ENCODE assay signal across 15 mouse cellular contexts in the genomic region with DNA sequence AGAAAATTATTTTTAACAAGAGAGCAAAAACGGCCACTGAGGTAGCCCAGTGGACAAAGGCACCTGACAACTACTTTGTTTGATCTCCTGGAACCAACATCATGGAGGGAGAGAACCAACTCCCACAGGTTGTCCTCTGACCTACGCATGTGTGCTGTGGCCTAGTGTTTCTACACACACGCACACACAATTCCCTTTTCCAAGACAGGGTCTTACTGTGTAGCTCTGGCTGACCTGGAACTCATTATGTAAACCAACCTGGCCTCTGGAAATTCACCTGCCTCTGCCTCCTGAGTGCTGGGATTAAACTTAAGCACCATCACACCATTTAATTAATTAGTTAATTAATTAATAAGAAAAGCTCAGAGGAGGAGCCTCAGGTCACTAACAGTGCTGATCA. TPM values are rescaled to one million over a fixed set of nuclear protein-coding genes. Genes with fewer than 3 reads are reported as not detected.
DNase-seq lines count a peak whose midpoint lies in the region; ATAC-seq and TF ChIP-seq lines count a peak whose summit lies in the region.
"Had no signal": no experiment of that assay in that cellular context is flagged by ENCODE, and none has a peak within 500 bp of the region (broad histone marks: within the 10 kb centered on the region; RNA-seq: fewer than 3 reads in every experiment).

No protein-coding gene starts in this region.

- no peak for TF ChIP-seq CTCF in intestine, postnatal 0 days (IDR thresholded peaks at IDR 0.05; ENCODE audit: low read depth)
- TF ChIP-seq CTCF in cerebellum, adult 2 months (IDR thresholded peaks at IDR 0.05; ENCODE audit: borderline replicate concordance, insufficient read depth, low read depth, low read length) = no peak

- 72% methylated on average over 3 of the region's 3 CpGs for WGBS in heart, embryonic 12.5 days
- 85% methylated on average over 3 of the region's 3 CpGs for WGBS in intestine, postnatal 0 days
- WGBS in intestine, embryonic 16.5 days = 79% methylated on average over 3 of the region's 3 CpGs
- WGBS in midbrain, embryonic 13.5 days = 89% methylated on average over 3 of the region's 3 CpGs
- WGBS in midbrain, embryonic 16.5 days = 88% methylated on average over 3 of the region's 3 CpGs
- 88% methylated on average over 3 of the region's 3 CpGs for WGBS in cerebellum, adult 2 months

- H3K27ac ChIP-seq in heart, embryonic 12.5 days (ENCODE audit: poor library complexity, severe bottlenecking) = peak overlapping the region; percentile 86
- peak overlapping the region; percentile 41; the same call in 1 of the 2 replicates for H3K27ac ChIP-seq in intestine, postnatal 0 days (ENCODE audit: low read depth, low read length)
- no peak overlapping the region for H3K27ac ChIP-seq in intestine, embryonic 16.5 days (ENCODE audit: low read length)
- H3K27ac ChIP-seq in midbrain, embryonic 13.5 days = peak overlapping the region; percentile 61
- no peak overlapping the region for H3K27ac ChIP-seq in midbrain, embryonic 16.5 days (ENCODE audit: low read length)
- no peak overlapping the region for H3K27ac ChIP-seq in cerebellum, adult 2 months (ENCODE audit: insufficient read depth, low read length)
- H3K27ac ChIP-seq: intestine, embryonic 15.5 days; neural tube, embryonic 12.5 days; stomach, postnatal 0 days had no signal

- no peaks in the 10 kb centered on the region for H3K9me3 ChIP-seq in heart, embryonic 12.5 days (replicated peaks)
- H3K9me3 ChIP-seq in intestine, postnatal 0 days (ENCODE audit: control insufficient read depth) = no peaks in the 10 kb centered on the region
- H3K9me3 ChIP-seq in intestine, embryonic 16.5 days (ENCODE audit: control insufficient read depth, low read length) = no peaks in the 10 kb centered on the region
- no peaks in the 10 kb centered on the region for H3K9me3 ChIP-seq in midbrain, embryonic 13.5 days
- no peaks in the 10 kb centered on the region for H3K9me3 ChIP-seq in midbrain, embryonic 16.5 days (replicated peaks; ENCODE audit: control insufficient read depth, low read length, poor library complexity, severe bottlenecking)
- H3K9me3 ChIP-seq: embryonic facial prominence, embryonic 12.5 days; hindbrain, embryonic 10.5 days; intestine, embryonic 15.5 days; neural tube, embryonic 12.5 days had no signal

- H3K4me2 ChIP-seq in heart, embryonic 12.5 days = no peak overlapping the region
- H3K4me2 ChIP-seq in intestine, postnatal 0 days (replicated peaks; ENCODE audit: low read depth) = no peak overlapping the region
- no peak overlapping the region for H3K4me2 ChIP-seq in intestine, embryonic 16.5 days (ENCODE audit: low read depth, low read length)
- H3K4me2 ChIP-seq in midbrain, embryonic 13.5 days (replicated peaks) = no peak overlapping the region
- H3K4me2 ChIP-seq in midbrain, embryonic 16.5 days (ENCODE audit: low read length) = no peak overlapping the region
- H3K4me2 ChIP-seq: embryonic facial prominence, embryonic 12.5 days; intestine, embryonic 15.5 days; neural tube, embryonic 12.5 days had no signal

- H3K4me3 ChIP-seq in heart, embryonic 12.5 days = no peak overlapping the region
- no peak overlapping the region for H3K4me3 ChIP-seq in intestine, postnatal 0 days (ENCODE audit: low read depth, low read length)
- no peak overlapping the region for H3K4me3 ChIP-seq in intestine, embryonic 16.5 days (ENCODE audit: low read length)
- no peak overlapping the region for H3K4me3 ChIP-seq in midbrain, embryonic 13.5 days (replicated peaks)
- no peak overlapping the region for H3K4me3 ChIP-seq in midbrain, embryonic 16.5 days (ENCODE audit: low read depth, low read length)
- H3K4me3 ChIP-seq in cerebellum, adult 2 months (replicated peaks; ENCODE audit: insufficient read depth, low read depth, low read length) = no peak overlapping the region
- H3K4me3 ChIP-seq: embryonic facial prominence, embryonic 12.5 days; hindbrain, embryonic 10.5 days; intestine, embryonic 15.5 days; neural tube, embryonic 12.5 days had no signal

- peaks cover 66% of the 10 kb centered on the region for H3K4me1 ChIP-seq in heart, embryonic 12.5 days (replicated peaks)
- H3K4me1 ChIP-seq in intestine, postnatal 0 days (replicated peaks; ENCODE audit: control insufficient read depth, insufficient read depth, low read length) = no peaks in the 10 kb centered on the region
- peaks cover 20% of the 10 kb centered on the region; the same call in 1 of the 2 replicates for H3K4me1 ChIP-seq in intestine, embryonic 16.5 days (ENCODE audit: control insufficient read depth, insufficient read depth, low read length)
- H3K4me1 ChIP-seq in midbrain, embryonic 13.5 days (replicated peaks) = peaks cover 41% of the 10 kb centered on the region
- H3K4me1 ChIP-seq in midbrain, embryonic 16.5 days (ENCODE audit: control insufficient read depth, insufficient read depth, low read length) = peaks cover 19% of the 10 kb centered on the region
- peaks cover 63% of the 10 kb centered on the region for H3K4me1 ChIP-seq in cerebellum, adult 2 months (ENCODE audit: control insufficient read depth, insufficient read depth, low read length)

- ATAC-seq in heart, embryonic 12.5 days (ENCODE audit: insufficient number of reproducible peaks, low FRiP score) = no peak
- no peak for ATAC-seq in intestine, postnatal 0 days
- ATAC-seq in intestine, embryonic 16.5 days = no peak
- no peak for ATAC-seq in midbrain, embryonic 13.5 days
- ATAC-seq in midbrain, embryonic 16.5 days = no peak

- no peak for DNase-seq in heart, postnatal 14 days
- DNase-seq in cerebellum, adult 2 months = no peak
- DNase-seq: cerebellum, adult 18-20 months; gastrocnemius, postnatal 10 days; right cerebral cortex, postnatal 14 days had no signal

- no peak for TF ChIP-seq POLR2A in cerebellum, adult 2 months (IDR thresholded peaks at IDR 0.05; ENCODE audit: borderline replicate concordance, insufficient read depth, low read length)

- H3K27me3 ChIP-seq in heart, embryonic 12.5 days (replicated peaks) = no peaks in the 10 kb centered on the region
- no peaks in the 10 kb centered on the region for H3K27me3 ChIP-seq in intestine, postnatal 0 days (replicated peaks; ENCODE audit: control insufficient read depth, insufficient read depth, low read length)
- no peaks in the 10 kb centered on the region for H3K27me3 ChIP-seq in intestine, embryonic 16.5 days (replicated peaks; ENCODE audit: control insufficient read depth, insufficient read depth, low read length)
- no peaks in the 10 kb centered on the region for H3K27me3 ChIP-seq in midbrain, embryonic 13.5 days
- H3K27me3 ChIP-seq in midbrain, embryonic 16.5 days (ENCODE audit: control insufficient read depth, insufficient read depth, low read depth, low read length) = no peaks in the 10 kb centered on the region
- H3K27me3 ChIP-seq in cerebellum, adult 2 months (ENCODE audit: control insufficient read depth, insufficient read depth, low read length) = no peaks in the 10 kb centered on the region
- H3K27me3 ChIP-seq: embryonic facial prominence, embryonic 12.5 days; intestine, embryonic 15.5 days; neural tube, embryonic 12.5 days had no signal

- peaks cover 68% of the 10 kb centered on the region for H3K36me3 ChIP-seq in heart, embryonic 12.5 days
- peaks cover 54% of the 10 kb centered on the region for H3K36me3 ChIP-seq in intestine, postnatal 0 days (ENCODE audit: control insufficient read depth, insufficient read depth)
- H3K36me3 ChIP-seq in intestine, embryonic 16.5 days (ENCODE audit: control insufficient read depth, insufficient read depth, low read length) = peaks cover 17% of the 10 kb centered on the region
- H3K36me3 ChIP-seq in midbrain, embryonic 13.5 days = peaks cover 91% of the 10 kb centered on the region
- H3K36me3 ChIP-seq in midbrain, embryonic 16.5 days (ENCODE audit: control insufficient read depth, insufficient read depth, low read length) = peaks cover 26% of the 10 kb centered on the region

- H3K9ac ChIP-seq in heart, embryonic 12.5 days = no peak overlapping the region
- no peak overlapping the region for H3K9ac ChIP-seq in intestine, postnatal 0 days (ENCODE audit: low read depth, low read length)
- no peak overlapping the region for H3K9ac ChIP-seq in intestine, embryonic 16.5 days (ENCODE audit: low read depth, low read length)
- H3K9ac ChIP-seq in midbrain, embryonic 13.5 days (replicated peaks) = no peak overlapping the region
- no peak overlapping the region for H3K9ac ChIP-seq in midbrain, embryonic 16.5 days (ENCODE audit: low read depth, low read length)
- H3K9ac ChIP-seq: embryonic facial prominence, embryonic 12.5 days; intestine, embryonic 15.5 days; neural tube, embryonic 12.5 days had no signal

- intact Hi-C loops in heart, postnatal 14 days (cut with DNase I) = loop anchor here (5.0 to 10.0 kb wide), 2 partner anchors 33 to 55 kb away; no protein-coding TSS in a partner anchor

RNA-seq across cellular contexts. Expression of a gene that starts 54.0 kb away (rescaled TPM):
- 101 and 104 TPM in 2 replicates for polyA plus RNA-seq in heart, embryonic 12.5 days (2016; fragmentation: Nextera tagmentation; extraction: Ambion mirVana)
- total RNA-seq in heart, postnatal 14 days (2021) = 100 to 1,000 TPM; 238 to 261 TPM
- 73.8 and 80.0 TPM in 2 replicates for polyA plus RNA-seq in intestine, postnatal 0 days (2015; fragmentation: Nextera tagmentation; extraction: Ambion mirVana)
- polyA plus RNA-seq in intestine, embryonic 16.5 days (2015; fragmentation: Nextera tagmentation; extraction: Ambion mirVana) = 125 and 134 TPM in 2 replicates
- polyA plus RNA-seq in midbrain, embryonic 13.5 days (2015; fragmentation: Nextera tagmentation; extraction: Ambion mirVana) = 25.3 and 25.5 TPM in 2 replicates
- polyA plus RNA-seq in midbrain, embryonic 16.5 days (2015; fragmentation: Nextera tagmentation; extraction: Ambion mirVana) = 29.6 and 40.3 TPM in 2 replicates
- polyA plus RNA-seq in cerebellum, adult 2 months (2012; rRNA removed) = 62.7 and 63.3 TPM in 2 replicates

Comparison
In these comparisons a context has a peak if more than half of its experiments do, and no peak if none do; other contexts are left out.
1. H3K27ac ChIP-seq: peak in heart, embryonic 12.5 days (single experiment), intestine, postnatal 0 days (single experiment) and midbrain, embryonic 13.5 days (single experiment); none in intestine, embryonic 16.5 days (single experiment), midbrain, embryonic 16.5 days (single experiment) and cerebellum, adult 2 months (single experiment).